Mouse (Mus musculus) erythroblast, embryonic 14.5 days (primary cell): ENCODE results near the gene 4930402H24Rik. TPM values are rescaled to one million over a fixed set of nuclear protein-coding genes. Genes with fewer than 3 reads are reported as not detected.
A peak's percentile ranks its signal among the peaks of the same experiment; 100 is the strongest.

Experiments
- H3K27me3 ChIP-seq: 2 replicates; pipeline ENCODE4 v1.6.1; 2012; ENCODE audit warnings: inconsistent platforms; ENCODE audit not compliant: control insufficient read depth
- H3K36me3 ChIP-seq: 2 replicates; pipeline ENCODE4 v1.6.1; 2012; ENCODE audit warnings: mild to moderate bottlenecking, inconsistent platforms; ENCODE audit not compliant: control insufficient read depth
- H3K4me1 ChIP-seq: 2 replicates; pipeline ENCODE4 v1.6.1; 2012; ENCODE audit warnings: inconsistent platforms; ENCODE audit not compliant: control insufficient read depth
- H3K4me3 ChIP-seq: replicated peaks from 2 replicates; pipeline ENCODE3; 2012; ENCODE audit warnings: moderate library complexity, mild to moderate bottlenecking, inconsistent platforms
- H3K9me3 ChIP-seq: 2 replicates; pipeline ENCODE4 v1.6.1; 2012; ENCODE audit warnings: low read length, inconsistent platforms, mixed read lengths; ENCODE audit not compliant: control insufficient read depth
- GATA1 ChIP-seq: IDR thresholded peaks from 2 replicates; pipeline ENCODE4 v1.6.1; 2012; ENCODE audit warnings: low read length, inconsistent platforms, mixed read lengths
- TAL1 ChIP-seq: IDR thresholded peaks from 3 replicates; pipeline ENCODE4 v1.6.1; 2012; ENCODE audit warnings: low read length, inconsistent platforms, mixed read lengths
- polyA plus RNA-seq: library from polyadenylated mRNA; stranded (reverse); fragments of >175 nt; gene quantifications from 2 replicates; pipeline ENCODE4 v1.2.3, GENCODE M21; 2012

4930402H24Rik gene
- polyA plus RNA-seq, 1 experiment, result 0.11 TPM

GRCm38 (mm10) chr2:130704040-130705001, 201.9 kb downstream of the 4930402H24Rik start:
- Histone ChIP-seq H3K36me3 (peaks cover 7% of the 10 kb centered on the region), H3K4me3 (no peak overlapping the region), H3K9me3 (no peaks in the 10 kb centered on the region), H3K4me1 (no peaks in the 10 kb centered on the region), H3K27me3 (peaks cover 12% of the 10 kb centered on the region)
- TF ChIP-seq GATA1 (no peak), TAL1 (no peak)

- peaks cover 12% of the 10 kb centered on the region for H3K4me1 ChIP-seq
- H3K36me3 ChIP-seq, result no peaks in the 10 kb centered on the region
- TF ChIP-seq TAL1 (no peak), GATA1 (no peak)
- no peaks in the 10 kb centered on the region; the same call in 1 of the 2 replicates for H3K9me3 ChIP-seq
- H3K4me3 ChIP-seq, result peak overlapping the region; percentile 34
- H3K27me3 ChIP-seq, result peaks cover 59% of the 10 kb centered on the region
Observed at GRCm38 (mm10) chr2:130697821-130698266, 208.4 kb downstream of the 4930402H24Rik start.

GRCm38 (mm10) chr2:130697153-130697810, 208.9 kb downstream of the 4930402H24Rik start, which contains the start of gene Slc4a11:
Gene Slc4a11, minus strand, starts transcription at chr2:130697519.
- Histone ChIP-seq H3K4me1 (peaks cover 12% of the 10 kb centered on the region), H3K9me3 (no peaks in the 10 kb centered on the region; the same call in 1 of the 2 replicates), H3K4me3 (peak within 1 kb of the TSS; percentile 34), H3K36me3 (no peaks in the 10 kb centered on the region), H3K27me3 (peaks cover 59% of the 10 kb centered on the region)
- TF ChIP-seq TAL1 (no peak), GATA1 (no peak)

GRCm38 (mm10) chr2:130696700-130697152, 209.5 kb downstream of the 4930402H24Rik start:
- TF ChIP-seq GATA1, result no peak
- no peak for TF ChIP-seq TAL1
- no peaks in the 10 kb centered on the region; the same call in 1 of the 2 replicates for H3K9me3 ChIP-seq
- H3K4me3 ChIP-seq, result peak overlapping the region; percentile 34
- peaks cover 12% of the 10 kb centered on the region for H3K4me1 ChIP-seq
- H3K27me3 ChIP-seq, result peaks cover 59% of the 10 kb centered on the region
- no peaks in the 10 kb centered on the region for H3K36me3 ChIP-seq

- H3K9me3 ChIP-seq, result no peaks in the 10 kb centered on the region; the same call in 1 of the 2 replicates
- no peaks in the 10 kb centered on the region for H3K36me3 ChIP-seq
- peaks cover 17% of the 10 kb centered on the region for H3K4me1 ChIP-seq
- no peak overlapping the region for H3K4me3 ChIP-seq
- peaks cover 40% of the 10 kb centered on the region for H3K27me3 ChIP-seq
- TF ChIP-seq GATA1 (no peak), TAL1 (no peak)
Observed at GRCm38 (mm10) chr2:130693563-130693962, 212.6 kb downstream of the 4930402H24Rik start.

- Histone ChIP-seq H3K9me3 (no peaks in the 10 kb centered on the region), H3K27me3 (no peaks in the 10 kb centered on the region), H3K36me3 (peaks cover 12% of the 10 kb centered on the region), H3K4me1 (peaks cover 5% of the 10 kb centered on the region), H3K4me3 (no peak overlapping the region)
- TF ChIP-seq GATA1, result no peak
- TF ChIP-seq TAL1, result no peak
Observed at GRCm38 (mm10) chr2:130689011-130689410, 217.2 kb downstream of the 4930402H24Rik start.

- Histone ChIP-seq H3K27me3 (no peaks in the 10 kb centered on the region), H3K4me1 (peaks cover under 1% of the 10 kb centered on the region; the same call in 1 of the 2 replicates), H3K36me3 (peaks cover 48% of the 10 kb centered on the region), H3K9me3 (no peaks in the 10 kb centered on the region), H3K4me3 (no peak overlapping the region)
- TF ChIP-seq GATA1 (no peak), TAL1 (no peak)
Observed at GRCm38 (mm10) chr2:130685426-130685825, 220.8 kb downstream of the 4930402H24Rik start.

- Histone ChIP-seq H3K4me1 (no peaks in the 10 kb centered on the region), H3K27me3 (no peaks in the 10 kb centered on the region), H3K36me3 (peaks cover 87% of the 10 kb centered on the region), H3K9me3 (no peaks in the 10 kb centered on the region), H3K4me3 (no peak overlapping the region)
- TF ChIP-seq GATA1, result no peak
- TF ChIP-seq TAL1, result no peak
Observed at GRCm38 (mm10) chr2:130681531-130681930, 224.7 kb downstream of the 4930402H24Rik start.
